In genomic region chr6:121013750-121014149, GRCm38 (mm10) we compare ENCODE assay signal across 8 mouse cellular contexts.
DNase-seq lines count a peak whose midpoint lies in the region; ATAC-seq and TF ChIP-seq lines count a peak whose summit lies in the region.

No protein-coding gene starts in this region.

- WGBS in cerebellum, adult 2 months: 49% methylated on average over 9 of the region's 9 CpGs
- 52% methylated on average over 9 of the region's 9 CpGs for WGBS in midbrain, embryonic 14.5 days

- DNase-seq in cerebellum, adult 2 months: peak; percentile 56 to 65
- no peak for DNase-seq in cerebellum, adult 11-12 months
- peak; percentile 42 for DNase-seq in 416B (ENCODE audit: low read depth)
- DNase-seq in c-Kit-positive CD71-positive TER-119-positive erythroid progenitor cells, embryonic 14.5 days (ENCODE audit: low spot score): peak; percentile 10
- DNase-seq in heart, adult 9 months (ENCODE audit: low spot score in 2 of 2): peak; percentile 52 to 54
- peak; percentile 79 for DNase-seq in kidney, postnatal 10 days
- DNase-seq in midbrain, embryonic 14.5 days: peak; percentile 64
- DNase-seq in thymus, postnatal 4 days: peak; percentile 81

- no peak; the same call in 1 of the 2 replicates for ATAC-seq in midbrain, embryonic 14.5 days (ENCODE audit: low FRiP score, low TSS enrichment)

- no peak overlapping the region for H3K4me2 ChIP-seq in midbrain, embryonic 14.5 days (ENCODE audit: low read length)

- H3K27me3 ChIP-seq in cerebellum, adult 2 months (ENCODE audit: control insufficient read depth, insufficient read depth, low read length): no peaks in the 10 kb centered on the region
- H3K27me3 ChIP-seq in midbrain, embryonic 14.5 days (ENCODE audit: control insufficient read depth, insufficient read depth, low read length): no peaks in the 10 kb centered on the region

- peaks cover 51% of the 10 kb centered on the region for H3K4me1 ChIP-seq in cerebellum, adult 2 months (ENCODE audit: control insufficient read depth, insufficient read depth, low read length)
- no peaks in the 10 kb centered on the region for H3K4me1 ChIP-seq in midbrain, embryonic 14.5 days (ENCODE audit: control insufficient read depth, insufficient read depth, low read length)

- no peak overlapping the region for H3K9ac ChIP-seq in midbrain, embryonic 14.5 days (replicated peaks; ENCODE audit: low read length)

- peaks cover 64% of the 10 kb centered on the region for H3K36me3 ChIP-seq in midbrain, embryonic 14.5 days (ENCODE audit: control insufficient read depth, insufficient read depth, low read length)

- no peak for TF ChIP-seq POLR2A in cerebellum, adult 2 months (IDR thresholded peaks at IDR 0.05; ENCODE audit: borderline replicate concordance, insufficient read depth, low read length)

- peak; percentile 69 for TF ChIP-seq CTCF in cerebellum, adult 2 months (IDR thresholded peaks at IDR 0.05; ENCODE audit: borderline replicate concordance, insufficient read depth, low read depth, low read length)

- H3K9me3 ChIP-seq in midbrain, embryonic 14.5 days (ENCODE audit: control insufficient read depth, low read length): no peaks in the 10 kb centered on the region

- H3K4me3 ChIP-seq in cerebellum, adult 2 months (replicated peaks; ENCODE audit: insufficient read depth, low read depth, low read length): no peak overlapping the region
- no peak overlapping the region for H3K4me3 ChIP-seq in midbrain, embryonic 14.5 days (replicated peaks; ENCODE audit: low read depth, low read length)

- H3K27ac ChIP-seq in cerebellum, adult 2 months (ENCODE audit: insufficient read depth, low read length): no peak overlapping the region
- peak overlapping the region; percentile 22 for H3K27ac ChIP-seq in midbrain, embryonic 14.5 days (replicated peaks; ENCODE audit: low read depth, low read length)
